Mouse (Mus musculus) embryonic facial prominence, embryonic 14.5 days (tissue): ENCODE data around the gene Itih4. TPM values are rescaled to one million over a fixed set of nuclear protein-coding genes. Genes with fewer than 3 reads are reported as not detected.

Experiments used
- ATAC-seq: fragments of 200-750 bp; cut with Nextera tagmentation; 2 replicates; pipeline ENCODE4 v1.8.0; 2017; ENCODE audit warnings: low read depth, moderate number of reproducible peaks, moderate TSS enrichment
- DNase-seq: peaks from one replicate; pipeline ENCODE4 v3.0.0-alpha.2; 2015; ENCODE audit warnings: low spot score
- H3K27ac ChIP-seq: fragments of 300-500 bp; sonication (generic); replicated peaks from 2 replicates; pipeline ENCODE4 v1.5.1; 2014; ENCODE audit warnings: low read depth, mild to moderate bottlenecking, low read length, moderate library complexity
- H3K27me3 ChIP-seq: fragments of 300-500 bp; sonication (generic); replicated peaks from 2 replicates; pipeline ENCODE4 v1.6.1; 2014; ENCODE audit warnings: low read length; ENCODE audit not compliant: control insufficient read depth, insufficient read depth
- H3K36me3 ChIP-seq: fragments of 300-500 bp; sonication (generic); 2 replicates; pipeline ENCODE4 v1.6.1; 2014; ENCODE audit warnings: low read length, mixed read lengths; ENCODE audit not compliant: control insufficient read depth, insufficient read depth
- H3K4me1 ChIP-seq: fragments of 300-500 bp; sonication (generic); 2 replicates; pipeline ENCODE4 v1.6.1; 2014; ENCODE audit warnings: antibody characterized with exemption, low read length; ENCODE audit not compliant: control insufficient read depth, insufficient read depth
- H3K4me2 ChIP-seq: fragments of 300-500 bp; sonication (generic); 2 replicates; pipeline ENCODE4 v1.6.1; 2014; ENCODE audit warnings: low read depth, mild to moderate bottlenecking, low read length, moderate library complexity, mixed read lengths
- H3K4me3 ChIP-seq: fragments of 300-500 bp; sonication (generic); 2 replicates; pipeline ENCODE4 v1.5.1; 2014; ENCODE audit warnings: low read depth, mild to moderate bottlenecking, low read length
- H3K9ac ChIP-seq: fragments of 300-500 bp; sonication (generic); 2 replicates; pipeline ENCODE4 v1.6.1; 2014; ENCODE audit warnings: low read depth, mild to moderate bottlenecking, low read length, moderate library complexity, mixed read lengths
- H3K9me3 ChIP-seq: fragments of 300-500 bp; sonication (generic); 2 replicates; pipeline ENCODE4 v1.6.1; 2016; ENCODE audit warnings: low read length; ENCODE audit not compliant: control insufficient read depth
- WGBS: fragments of 180-500 bp; shearing (Covaris S2); extraction: QIAGEN DNeasy Blood & Tissue Kit; methylation state at CpG from one replicate; pipeline ENCODE4 v1.1.7; 2014; 5-methylcytosine and 5-hydroxymethylcytosine counted together
- polyA plus RNA-seq: library from polyadenylated mRNA; unstranded; fragments of >200 nt; fragmentation: Nextera tagmentation; extraction: Ambion mirVana; gene quantifications from 2 replicates; pipeline ENCODE4 v1.2.1, GENCODE M21; 2014

Itih4 gene
- polyA plus RNA-seq, 1 experiment from 2014 or later, result not detected

- Histone ChIP-seq H3K4me2 (no peak overlapping the region), H3K9me3 (no peaks in the 10 kb centered on the region), H3K4me1 (no peaks in the 10 kb centered on the region), H3K4me3 (no peak overlapping the region), H3K36me3 (no peaks in the 10 kb centered on the region), H3K27ac (no peak overlapping the region), H3K9ac (no peak overlapping the region), H3K27me3 (no peaks in the 10 kb centered on the region)
- 89% methylated on average over 8 of the region's 8 CpGs for WGBS
- ATAC-seq, result no peak
- no peak for DNase-seq
Observed at GRCm38 (mm10) chr14:30911141-30911540, 24.9 kb downstream of the Itih4 start.

GRCm38 (mm10) chr14:30912641-30913040 is 26.4 kb downstream of the Itih4 start:
- WGBS, result 75% methylated on average over 8 of the region's 8 CpGs
- no peak overlapping the region for H3K4me2 ChIP-seq
- H3K4me3 ChIP-seq, result no peak overlapping the region
- no peak for ATAC-seq
- H3K9ac ChIP-seq, result no peak overlapping the region
- no peaks in the 10 kb centered on the region for H3K36me3 ChIP-seq
- DNase-seq, result no peak
- H3K27me3 ChIP-seq, result no peaks in the 10 kb centered on the region
- no peaks in the 10 kb centered on the region for H3K4me1 ChIP-seq
- H3K27ac ChIP-seq, result no peak overlapping the region
- no peaks in the 10 kb centered on the region for H3K9me3 ChIP-seq

GRCm38 (mm10) chr14:30913404-30913803 is 27.1 kb downstream of the Itih4 start:
- ATAC-seq (no peak), DNase-seq (no peak)
- no peaks in the 10 kb centered on the region for H3K27me3 ChIP-seq
- no peak overlapping the region for H3K4me2 ChIP-seq
- 76% methylated on average over 5 of the region's 5 CpGs for WGBS
- no peaks in the 10 kb centered on the region for H3K36me3 ChIP-seq
- H3K9ac ChIP-seq, result no peak overlapping the region
- no peaks in the 10 kb centered on the region for H3K4me1 ChIP-seq
- H3K27ac ChIP-seq, result no peak overlapping the region
- H3K9me3 ChIP-seq, result no peaks in the 10 kb centered on the region
- H3K4me3 ChIP-seq, result no peak overlapping the region

- no peaks in the 10 kb centered on the region for H3K36me3 ChIP-seq
- H3K4me3 ChIP-seq, result no peak overlapping the region
- no peaks in the 10 kb centered on the region for H3K9me3 ChIP-seq
- H3K27ac ChIP-seq, result no peak overlapping the region
- H3K4me1 ChIP-seq, result no peaks in the 10 kb centered on the region
- 65% methylated on average over 1 of the region's 1 CpGs for WGBS
- H3K27me3 ChIP-seq, result no peaks in the 10 kb centered on the region
- DNase-seq (peak; percentile 19), ATAC-seq (no peak)
- H3K9ac ChIP-seq, result no peak overlapping the region
- H3K4me2 ChIP-seq, result no peak overlapping the region
Observed at GRCm38 (mm10) chr14:30916516-30916915, 30.2 kb downstream of the Itih4 start.

GRCm38 (mm10) chr14:30922053-30922670 is 35.9 kb downstream of the Itih4 start:
- H3K4me3 ChIP-seq, result no peak overlapping the region
- no peaks in the 10 kb centered on the region for H3K27me3 ChIP-seq
- ATAC-seq (no peak), DNase-seq (peak; percentile 10)
- no peaks in the 10 kb centered on the region for H3K9me3 ChIP-seq
- H3K4me2 ChIP-seq, result no peak overlapping the region
- WGBS, result 66% methylated on average over 5 of the region's 8 CpGs
- no peak overlapping the region for H3K9ac ChIP-seq
- H3K27ac ChIP-seq, result no peak overlapping the region
- no peaks in the 10 kb centered on the region for H3K36me3 ChIP-seq
- no peaks in the 10 kb centered on the region for H3K4me1 ChIP-seq

GRCm38 (mm10) chr14:30923375-30924105 is 37.3 kb downstream of the Itih4 start, which contains the start of gene Itih3:
TSS of gene Itih3 (minus strand) at chr14:30923760.
- no peak within 1 kb of the TSS for H3K27ac ChIP-seq
- DNase-seq, result no peak
- H3K9me3 ChIP-seq, result no peaks in the 10 kb centered on the region
- H3K36me3 ChIP-seq, result no peaks in the 10 kb centered on the region
- no peak for ATAC-seq
- H3K9ac ChIP-seq, result no peak within 1 kb of the TSS
- 63% methylated on average over 6 of the region's 6 CpGs for WGBS
- H3K4me2 ChIP-seq, result no peak within 1 kb of the TSS
- H3K4me3 ChIP-seq, result no peak within 1 kb of the TSS
- no peaks in the 10 kb centered on the region for H3K4me1 ChIP-seq
- no peaks in the 10 kb centered on the region for H3K27me3 ChIP-seq

GRCm38 (mm10) chr14:30925492-30925891 is 39.2 kb downstream of the Itih4 start:
- H3K27ac ChIP-seq, result no peak overlapping the region
- no peaks in the 10 kb centered on the region for H3K36me3 ChIP-seq
- no peak overlapping the region for H3K4me2 ChIP-seq
- H3K4me3 ChIP-seq, result no peak overlapping the region
- no peaks in the 10 kb centered on the region for H3K9me3 ChIP-seq
- no peaks in the 10 kb centered on the region for H3K4me1 ChIP-seq
- WGBS, result 85% methylated on average over 3 of the region's 3 CpGs
- no peak overlapping the region for H3K9ac ChIP-seq
- H3K27me3 ChIP-seq, result no peaks in the 10 kb centered on the region
- ATAC-seq (no peak), DNase-seq (no peak)

- ATAC-seq, result no peak
- no peak for DNase-seq
- no peaks in the 10 kb centered on the region for H3K9me3 ChIP-seq
- 92% methylated on average over 4 of the region's 4 CpGs for WGBS
- H3K4me1 ChIP-seq, result no peaks in the 10 kb centered on the region
- H3K27ac ChIP-seq, result no peak overlapping the region
- H3K4me2 ChIP-seq, result no peak overlapping the region
- H3K27me3 ChIP-seq, result no peaks in the 10 kb centered on the region
- no peaks in the 10 kb centered on the region for H3K36me3 ChIP-seq
- H3K4me3 ChIP-seq, result no peak overlapping the region
- H3K9ac ChIP-seq, result no peak overlapping the region
Observed at GRCm38 (mm10) chr14:30930386-30930785, 44.1 kb downstream of the Itih4 start.

GRCm38 (mm10) chr14:30933351-30933750 is 47.1 kb downstream of the Itih4 start:
- Histone ChIP-seq H3K9me3 (no peaks in the 10 kb centered on the region), H3K27me3 (no peaks in the 10 kb centered on the region), H3K4me2 (no peak overlapping the region), H3K4me3 (no peak overlapping the region), H3K36me3 (no peaks in the 10 kb centered on the region), H3K27ac (no peak overlapping the region), H3K4me1 (no peaks in the 10 kb centered on the region), H3K9ac (no peak overlapping the region)
- ATAC-seq, result no peak
- 85% methylated on average over 9 of the region's 9 CpGs for WGBS
- no peak for DNase-seq
